Mouse (Mus musculus): ENCODE results near the gene Slc11a2. TPM values are rescaled to one million over a fixed set of nuclear protein-coding genes. Genes with fewer than 3 reads are reported as not detected.
A peak's percentile ranks its signal among the peaks of the same experiment; 100 is the strongest.
"Not testable (repeated sequence)": the region's sequence is repeated elsewhere in the genome, so short reads cannot be mapped to it uniquely, and the experiment has no call there.

Slc11a2 gene
- polyA plus RNA-seq, 1 experiment from 2014 or later, result 15.2 TPM

GRCm38 (mm10) chr15:100355876-100356275 is 69.0 kb downstream of the Slc11a2 start:
- H3K36me3 ChIP-seq (ENCODE audit: control insufficient read depth, insufficient read depth, low read length), result no peaks in the 10 kb centered on the region
- H3K27me3 ChIP-seq (replicated peaks; ENCODE audit: control insufficient read depth, insufficient read depth, low read length), result no peaks in the 10 kb centered on the region
- H3K27ac ChIP-seq (ENCODE audit: low read depth, low read length), result no peak overlapping the region
- DNase-seq (ENCODE audit: low spot score) (no peak), ATAC-seq (no peak)
- H3K9ac ChIP-seq (ENCODE audit: low read length), result no peak overlapping the region
- no peaks in the 10 kb centered on the region for H3K9me3 ChIP-seq (replicated peaks; ENCODE audit: control insufficient read depth, low read length)
- no peaks in the 10 kb centered on the region for H3K4me1 ChIP-seq (ENCODE audit: control insufficient read depth, insufficient read depth, low read length)
- H3K4me3 ChIP-seq (ENCODE audit: low read depth, low read length), result no peak overlapping the region
- no peak overlapping the region for H3K4me2 ChIP-seq (ENCODE audit: low read length)
- WGBS, result 93% methylated on average over 5 of the region's 5 CpGs

GRCm38 (mm10) chr15:100353399-100353798 is 71.5 kb downstream of the Slc11a2 start:
- 95% methylated on average over 13 of the region's 22 CpGs for WGBS
- not testable (repeated sequence) for H3K27me3 ChIP-seq (replicated peaks; ENCODE audit: control insufficient read depth, insufficient read depth, low read length); H3K4me3 ChIP-seq (ENCODE audit: low read depth, low read length); H3K4me1 ChIP-seq (ENCODE audit: control insufficient read depth, insufficient read depth, low read length); H3K27ac ChIP-seq (ENCODE audit: low read depth, low read length); H3K9ac ChIP-seq (ENCODE audit: low read length); ATAC-seq; H3K4me2 ChIP-seq (ENCODE audit: low read length); H3K36me3 ChIP-seq (ENCODE audit: control insufficient read depth, insufficient read depth, low read length); H3K9me3 ChIP-seq (replicated peaks; ENCODE audit: control insufficient read depth, low read length); DNase-seq (ENCODE audit: low spot score)

GRCm38 (mm10) chr15:100352711-100353250 is 72.1 kb downstream of the Slc11a2 start, which contains the start of the genes Methig1 and Mettl7a2:
TSS of gene Methig1 (plus strand) at chr15:100353149.
TSS of gene Mettl7a2 (plus strand) at chr15:100353200.
- 88% methylated on average over 10 of the region's 10 CpGs for WGBS

DNA sequence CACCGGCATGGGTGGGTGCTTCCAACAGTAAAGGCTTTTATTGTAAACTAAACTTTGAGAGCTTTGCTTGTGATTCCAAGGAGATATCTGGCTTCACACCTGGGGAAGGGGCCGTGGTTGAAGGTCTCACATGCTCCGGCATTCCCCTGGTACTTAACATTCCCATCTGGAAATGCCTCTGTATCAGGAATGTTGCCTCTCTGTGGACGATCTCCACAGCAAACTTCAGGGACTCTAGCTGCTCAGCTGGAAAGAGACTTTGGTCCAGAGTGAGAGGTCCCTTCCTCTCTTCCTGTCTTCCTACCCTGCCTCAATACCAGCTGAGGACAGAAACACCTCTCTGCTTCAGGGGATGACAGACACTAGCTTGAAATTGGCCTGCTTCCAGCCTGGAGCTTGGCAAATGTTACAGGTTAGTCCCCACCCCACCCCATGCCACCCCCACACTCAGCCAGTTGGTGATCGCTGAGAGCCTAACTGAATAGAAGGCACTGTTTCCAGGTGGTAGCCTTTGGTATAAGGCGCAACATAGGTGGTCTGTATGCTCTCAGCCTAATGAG is 73.3 kb downstream of the Slc11a2 start:
- Histone ChIP-seq H3K36me3 (ENCODE audit: control insufficient read depth, insufficient read depth, low read length) (no peaks in the 10 kb centered on the region), H3K4me2 (ENCODE audit: low read length) (no peak overlapping the region), H3K9ac (ENCODE audit: low read length) (no peak overlapping the region), H3K27ac (ENCODE audit: low read depth, low read length) (no peak overlapping the region), H3K9me3 (replicated peaks; ENCODE audit: control insufficient read depth, low read length) (no peaks in the 10 kb centered on the region), H3K27me3 (replicated peaks; ENCODE audit: control insufficient read depth, insufficient read depth, low read length) (no peaks in the 10 kb centered on the region), H3K4me1 (ENCODE audit: control insufficient read depth, insufficient read depth, low read length) (no peaks in the 10 kb centered on the region), H3K4me3 (ENCODE audit: low read depth, low read length) (no peak overlapping the region)
- WGBS, result 75% methylated on average over 6 of the region's 6 CpGs
- DNase-seq (ENCODE audit: low spot score), result no peak
- no peak for ATAC-seq

More at GRCm38 (mm10) chr15:100352711-100353250, 72.1 kb downstream of the Slc11a2 start, which contains the start of the genes Methig1 and Mettl7a2:
- Histone ChIP-seq H3K36me3 (ENCODE audit: control insufficient read depth, insufficient read depth, low read length) (no peaks in the 10 kb centered on the region), H3K27ac (ENCODE audit: low read depth, low read length) (no peak within 1 kb of the TSS), H3K4me1 (ENCODE audit: control insufficient read depth, insufficient read depth, low read length) (no peaks in the 10 kb centered on the region), H3K9ac (ENCODE audit: low read length) (no peak within 1 kb of the TSS), H3K27me3 (replicated peaks; ENCODE audit: control insufficient read depth, insufficient read depth, low read length) (no peaks in the 10 kb centered on the region), H3K4me2 (ENCODE audit: low read length) (no peak within 1 kb of the TSS), H3K9me3 (replicated peaks; ENCODE audit: control insufficient read depth, low read length) (no peaks in the 10 kb centered on the region), H3K4me3 (ENCODE audit: low read depth, low read length) (no peak within 1 kb of the TSS)
- DNase-seq (ENCODE audit: low spot score) (no peak), ATAC-seq (no peak)

- H3K9ac ChIP-seq (ENCODE audit: low read length), result no peak overlapping the region
- no peak overlapping the region for H3K4me2 ChIP-seq (ENCODE audit: low read length)
- WGBS, result 66% methylated on average over 2 of the region's 2 CpGs
- H3K27ac ChIP-seq (ENCODE audit: low read depth, low read length), result no peak overlapping the region
- H3K4me3 ChIP-seq (ENCODE audit: low read depth, low read length), result no peak overlapping the region
- ATAC-seq, result no peak
- H3K9me3 ChIP-seq (replicated peaks; ENCODE audit: control insufficient read depth, low read length), result no peaks in the 10 kb centered on the region
- H3K36me3 ChIP-seq (ENCODE audit: control insufficient read depth, insufficient read depth, low read length), result no peaks in the 10 kb centered on the region
- H3K4me1 ChIP-seq (ENCODE audit: control insufficient read depth, insufficient read depth, low read length), result no peaks in the 10 kb centered on the region
- DNase-seq (ENCODE audit: low spot score), result no peak
- no peaks in the 10 kb centered on the region for H3K27me3 ChIP-seq (replicated peaks; ENCODE audit: control insufficient read depth, insufficient read depth, low read length)
Observed at GRCm38 (mm10) chr15:100349496-100349895, 75.4 kb downstream of the Slc11a2 start.

DNA sequence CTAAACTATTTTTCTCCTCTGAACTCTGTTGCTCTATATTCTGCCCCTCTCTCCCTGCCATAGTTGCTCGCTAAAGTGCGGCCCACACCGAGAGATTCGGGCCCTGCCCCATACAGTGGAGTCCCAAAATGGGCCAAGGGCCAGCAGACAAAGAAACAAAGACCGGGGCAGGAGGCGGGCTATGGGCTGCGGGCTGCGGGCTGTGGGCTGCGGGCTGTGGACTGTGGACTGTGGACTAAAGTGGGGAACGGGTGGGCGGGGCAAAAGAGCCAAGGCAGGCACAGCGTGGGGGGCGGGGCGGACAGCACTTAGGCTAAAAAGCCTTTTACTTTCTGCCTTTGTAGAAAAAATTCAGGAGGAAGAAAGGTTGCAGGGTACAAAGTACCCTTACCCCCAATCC is 78.1 kb downstream of the Slc11a2 start:
- H3K27ac ChIP-seq (ENCODE audit: low read depth, low read length), result no peak overlapping the region
- no peaks in the 10 kb centered on the region for H3K4me1 ChIP-seq (ENCODE audit: control insufficient read depth, insufficient read depth, low read length)
- WGBS, result 44% methylated on average over 14 of the region's 14 CpGs
- peak; percentile 3 for DNase-seq (ENCODE audit: low spot score)
- H3K4me2 ChIP-seq (ENCODE audit: low read length), result no peak overlapping the region
- H3K27me3 ChIP-seq (replicated peaks; ENCODE audit: control insufficient read depth, insufficient read depth, low read length), result no peaks in the 10 kb centered on the region
- ATAC-seq, result no peak
- no peak overlapping the region for H3K4me3 ChIP-seq (ENCODE audit: low read depth, low read length)
- no peaks in the 10 kb centered on the region for H3K9me3 ChIP-seq (replicated peaks; ENCODE audit: control insufficient read depth, low read length)
- H3K9ac ChIP-seq (ENCODE audit: low read length), result no peak overlapping the region
- H3K36me3 ChIP-seq (ENCODE audit: control insufficient read depth, insufficient read depth, low read length), result no peaks in the 10 kb centered on the region

GRCm38 (mm10) chr15:100345484-100345883 is 79.4 kb downstream of the Slc11a2 start:
- H3K27ac ChIP-seq (ENCODE audit: low read depth, low read length), result no peak overlapping the region
- no peaks in the 10 kb centered on the region for H3K9me3 ChIP-seq (replicated peaks; ENCODE audit: control insufficient read depth, low read length)
- H3K4me3 ChIP-seq (ENCODE audit: low read depth, low read length), result no peak overlapping the region
- no peaks in the 10 kb centered on the region for H3K4me1 ChIP-seq (ENCODE audit: control insufficient read depth, insufficient read depth, low read length)
- H3K4me2 ChIP-seq (ENCODE audit: low read length), result no peak overlapping the region
- H3K9ac ChIP-seq (ENCODE audit: low read length), result no peak overlapping the region
- ATAC-seq (no peak), DNase-seq (ENCODE audit: low spot score) (no peak)
- no peaks in the 10 kb centered on the region for H3K27me3 ChIP-seq (replicated peaks; ENCODE audit: control insufficient read depth, insufficient read depth, low read length)
- H3K36me3 ChIP-seq (ENCODE audit: control insufficient read depth, insufficient read depth, low read length), result no peaks in the 10 kb centered on the region

DNA sequence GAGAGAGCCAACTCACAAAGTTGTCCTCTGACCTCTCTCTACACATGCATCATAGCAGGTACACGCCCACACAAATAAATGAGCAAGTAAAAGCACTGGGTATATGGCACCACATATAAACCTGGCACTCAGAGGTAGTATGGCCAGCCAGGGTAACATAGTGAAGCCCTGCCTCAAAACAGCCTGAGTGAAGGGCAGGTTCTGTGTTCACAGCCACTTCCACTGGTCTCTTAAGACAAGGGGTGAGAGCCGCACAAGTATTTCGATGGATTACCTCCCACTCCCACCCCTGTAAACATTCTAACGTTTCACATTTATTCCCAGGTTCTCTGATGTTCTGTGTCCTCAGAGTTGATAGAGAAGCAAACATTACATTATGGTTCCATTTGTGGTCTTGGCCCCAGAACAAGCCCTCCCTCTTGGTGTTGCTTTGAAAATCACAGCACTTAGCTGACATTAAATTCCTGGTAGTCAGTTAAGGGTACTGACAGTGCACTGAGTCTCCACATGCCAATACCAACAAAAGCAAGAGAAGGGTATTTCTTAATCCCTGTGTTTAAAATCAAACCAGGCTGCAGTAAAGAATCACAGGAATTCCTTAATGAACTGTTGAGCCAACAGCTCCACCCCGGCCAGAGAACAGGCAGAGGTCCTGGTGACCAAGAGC is 83.4 kb downstream of the Slc11a2 start:
- H3K4me3 ChIP-seq (ENCODE audit: low read depth, low read length); H3K27ac ChIP-seq (ENCODE audit: low read depth, low read length); DNase-seq (ENCODE audit: low spot score); H3K27me3 ChIP-seq (replicated peaks; ENCODE audit: control insufficient read depth, insufficient read depth, low read length); H3K4me1 ChIP-seq (ENCODE audit: control insufficient read depth, insufficient read depth, low read length); H3K9ac ChIP-seq (ENCODE audit: low read length); H3K9me3 ChIP-seq (replicated peaks; ENCODE audit: control insufficient read depth, low read length); ATAC-seq; H3K36me3 ChIP-seq (ENCODE audit: control insufficient read depth, insufficient read depth, low read length); H3K4me2 ChIP-seq (ENCODE audit: low read length): not testable (repeated sequence)
- WGBS, result 68% methylated on average over 4 of the region's 5 CpGs
